Mouse (Mus musculus) lung, postnatal 4 days (tissue): ENCODE data around the gene Flt4.
"Not testable (repeated sequence)": the region's sequence is repeated elsewhere in the genome, so short reads cannot be mapped to it uniquely, and the experiment has no call there.

Source experiments
- DNase-seq, 2 experiments: peaks; one replicate each; pipeline ENCODE4 v3.0.0; 2021

Flt4 gene

GRCm38 (mm10) chr11:49608938-49609867 is at the start of gene Flt4:
Gene Flt4, plus strand, starts transcription at chr11:49609263.
- DNase-seq: peak; percentile 49 to 71

DNA sequence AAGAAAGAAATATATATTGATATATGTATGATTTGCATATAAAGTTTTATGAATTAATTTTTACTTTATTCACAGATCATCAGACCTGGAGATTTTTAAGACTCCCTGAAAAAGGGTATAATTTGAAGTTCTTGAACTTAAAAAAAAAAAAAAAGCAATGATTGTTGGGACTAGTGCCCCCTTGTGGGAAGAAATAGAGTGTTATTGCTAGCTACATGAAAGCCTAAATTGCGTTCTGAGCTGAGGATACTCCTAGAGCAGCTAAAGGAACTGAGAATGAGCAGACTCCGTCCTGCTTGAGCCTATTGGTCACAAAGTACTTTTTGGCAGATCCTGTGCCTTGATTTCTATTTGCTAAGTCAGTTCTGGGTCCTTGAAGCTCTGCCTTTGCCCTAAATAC is 34.0 kb upstream of the Flt4 start:
- DNase-seq: not testable (repeated sequence)

- not testable (repeated sequence) for DNase-seq
Measured at GRCm38 (mm10) chr11:49580452-49580851, 28.6 kb upstream of the Flt4 start.

GRCm38 (mm10) chr11:49590213-49590612 is 18.9 kb upstream of the Flt4 start:
- no peak for DNase-seq

DNA sequence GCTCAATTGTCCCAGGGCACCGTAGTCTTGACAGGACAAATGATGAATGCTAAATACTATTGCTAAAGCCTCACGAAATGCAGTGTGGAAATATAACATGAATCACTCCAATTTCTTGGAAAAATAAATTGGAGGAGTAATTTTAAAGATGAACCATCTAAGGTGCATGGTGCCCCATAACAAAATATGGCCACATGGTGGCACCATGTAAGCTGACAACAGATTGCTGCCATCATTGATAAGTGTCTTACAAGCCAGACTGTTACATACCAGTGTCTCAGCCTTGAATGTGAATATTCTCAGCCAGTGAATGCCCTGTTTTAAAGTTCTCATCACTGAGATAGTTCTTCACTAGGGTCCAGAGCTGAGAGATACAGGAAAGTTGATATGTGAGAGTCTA is 11.9 kb upstream of the Flt4 start:
- DNase-seq: not testable (repeated sequence)

- not testable (repeated sequence) for DNase-seq
Measured at GRCm38 (mm10) chr11:49608306-49608705, 757 bp upstream of the Flt4 start.

- DNase-seq: peak; percentile 63 to 65
Measured at GRCm38 (mm10) chr11:49609868-49610824, 1.1 kb downstream of the Flt4 start.

GRCm38 (mm10) chr11:49611349-49611748 is 2.3 kb downstream of the Flt4 start:
- not testable (repeated sequence) for DNase-seq

DNA sequence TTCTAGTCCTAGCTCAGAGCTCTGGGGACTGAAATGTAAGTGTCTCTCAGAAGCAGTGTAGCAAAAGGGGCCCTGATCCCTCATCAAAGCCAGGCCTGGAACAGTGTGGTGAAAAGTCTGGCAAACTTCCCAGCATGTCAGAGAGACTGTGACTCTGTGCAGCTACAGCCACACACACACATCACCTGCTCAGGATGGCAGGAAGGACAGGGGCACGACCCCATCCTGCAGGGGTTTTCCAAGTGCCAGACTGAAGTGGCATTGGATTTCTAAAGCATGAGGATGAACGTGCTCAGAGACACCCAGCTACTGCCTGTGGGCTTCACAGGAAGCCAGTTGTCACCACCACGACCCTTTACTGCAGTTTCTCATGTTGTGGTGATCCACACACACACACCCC is 3.1 kb downstream of the Flt4 start:
- DNase-seq: no peak

- peak; percentile 55 to 71 for DNase-seq
Measured at GRCm38 (mm10) chr11:49613349-49613748, 4.3 kb downstream of the Flt4 start.

GRCm38 (mm10) chr11:49615856-49616725 is 7.0 kb downstream of the Flt4 start:
- no peak for DNase-seq

DNA sequence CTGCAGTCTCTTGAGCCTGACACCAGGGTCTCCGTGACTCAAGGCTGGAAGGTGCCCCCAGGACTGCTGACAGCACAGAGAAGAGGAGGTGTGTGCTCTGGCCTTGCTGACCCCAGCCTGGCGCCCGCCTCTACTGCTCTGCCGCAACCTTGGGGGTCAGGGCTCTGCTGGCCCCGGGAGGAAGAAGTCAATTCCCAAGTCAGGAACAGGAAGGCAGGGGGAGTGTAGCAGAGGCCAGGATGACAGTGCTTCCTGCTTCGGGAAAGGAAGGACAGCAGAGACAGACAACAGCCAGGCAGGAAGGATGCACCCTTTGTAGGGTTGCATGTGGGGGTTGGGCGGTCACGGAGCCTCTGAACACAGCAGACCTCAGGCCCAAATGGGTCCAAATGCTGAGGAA is 9.4 kb downstream of the Flt4 start:
- DNase-seq: peak; percentile 30 to 54

- no peak for DNase-seq
Measured at GRCm38 (mm10) chr11:49621953-49622352, 12.9 kb downstream of the Flt4 start.

GRCm38 (mm10) chr11:49624156-49624555 is 15.1 kb downstream of the Flt4 start:
- no peak for DNase-seq

DNA sequence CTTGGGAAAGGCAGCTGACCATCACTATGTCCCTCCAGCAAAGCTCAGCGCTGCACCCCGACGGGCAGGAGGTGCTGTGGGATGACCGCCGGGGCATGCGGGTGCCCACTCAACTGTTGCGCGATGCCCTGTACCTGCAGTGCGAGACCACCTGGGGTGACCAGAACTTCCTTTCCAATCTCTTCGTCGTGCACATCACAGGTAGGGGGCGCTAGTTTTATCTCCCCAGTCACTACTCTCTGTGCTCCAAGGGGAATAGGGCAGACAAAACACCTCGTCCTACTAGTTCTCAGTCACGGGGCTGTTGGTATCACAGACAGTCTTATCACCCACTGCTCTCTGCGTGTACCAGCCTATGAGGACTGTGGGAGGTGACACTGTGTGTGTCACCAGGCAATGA is 16.8 kb downstream of the Flt4 start:
- DNase-seq: no peak

GRCm38 (mm10) chr11:49626748-49627147 is 17.7 kb downstream of the Flt4 start:
- peak in 1 of 2 experiments; percentile 22 for DNase-seq

GRCm38 (mm10) chr11:49631154-49631553 is 22.1 kb downstream of the Flt4 start:
- DNase-seq: peak in 1 of 2 experiments; percentile 56

GRCm38 (mm10) chr11:49632256-49632655 is 23.2 kb downstream of the Flt4 start:
- DNase-seq: peak; percentile 55 to 73

DNA sequence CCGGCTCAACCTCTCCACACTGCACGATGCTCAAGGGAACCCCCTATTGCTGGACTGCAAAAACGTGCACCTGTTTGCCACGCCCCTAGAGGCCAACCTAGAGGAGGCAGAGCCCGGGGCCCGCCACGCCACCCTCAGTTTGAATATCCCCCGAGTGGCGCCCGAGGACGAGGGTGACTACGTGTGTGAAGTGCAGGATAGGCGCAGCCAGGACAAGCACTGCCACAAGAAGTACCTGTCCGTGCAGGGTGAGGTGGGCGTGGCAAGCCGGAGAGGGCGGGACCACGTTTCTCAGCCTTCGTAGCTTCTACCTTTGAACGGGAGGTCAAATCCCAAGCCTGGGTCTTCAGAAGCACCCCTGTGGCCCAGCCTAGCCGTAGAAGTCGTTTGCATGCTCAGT is 25.0 kb downstream of the Flt4 start:
- no peak for DNase-seq

DNA sequence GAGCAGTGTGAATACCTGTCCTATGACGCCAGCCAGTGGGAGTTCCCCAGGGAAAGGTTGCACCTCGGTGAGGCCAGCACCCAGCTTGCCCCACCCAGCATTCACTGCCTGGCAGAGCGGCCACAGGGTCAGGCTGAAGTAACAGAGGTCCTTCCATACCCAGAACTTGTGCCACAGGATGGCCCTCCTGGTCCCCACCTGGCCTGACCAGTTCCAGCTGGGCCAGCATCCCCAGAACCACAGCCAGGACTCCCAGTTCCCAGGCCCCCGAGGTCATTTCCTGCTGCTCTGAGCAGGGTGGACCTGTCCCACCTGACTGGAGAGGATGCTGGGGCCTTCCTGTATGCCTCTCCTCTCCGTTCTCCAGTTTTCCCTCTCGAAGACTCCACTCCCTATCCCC is 26.6 kb downstream of the Flt4 start:
- no peak for DNase-seq

DNA sequence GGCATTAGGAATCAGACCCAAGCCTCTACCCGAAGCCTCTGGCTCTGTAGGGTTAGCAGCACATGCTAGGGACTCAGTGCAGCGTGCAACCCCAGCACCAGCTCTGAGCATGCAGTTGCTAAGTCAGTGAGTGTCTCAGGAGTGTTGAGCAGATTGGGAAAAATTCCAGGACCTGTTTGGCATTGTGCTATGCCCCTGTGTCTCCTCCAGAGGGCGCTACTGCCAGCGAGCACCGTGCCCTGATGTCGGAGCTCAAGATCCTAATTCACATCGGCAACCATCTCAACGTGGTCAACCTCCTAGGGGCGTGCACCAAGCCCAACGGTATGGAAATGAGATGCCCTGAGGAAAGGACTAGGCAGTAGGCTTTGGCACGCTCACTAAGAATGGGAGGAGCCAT is 27.4 kb downstream of the Flt4 start:
- DNase-seq: peak in 1 of 2 experiments; percentile 20

GRCm38 (mm10) chr11:49645677-49646076 is 36.6 kb downstream of the Flt4 start:
- peak in 1 of 2 experiments; percentile 10 for DNase-seq
